Mouse (Mus musculus) embryonic facial prominence, embryonic 15.5 days (tissue): Measurements from ENCODE around the gene Carmil1. TPM values are rescaled to one million over a fixed set of nuclear protein-coding genes. Genes with fewer than 3 reads are reported as not detected.

Experiments
- ATAC-seq: fragments of 200-750 bp; cut with Nextera tagmentation; 2 replicates; pipeline ENCODE4 v1.8.0; 2017; ENCODE audit warnings: low read depth, moderate TSS enrichment; ENCODE audit not compliant: insufficient number of reproducible peaks, low FRiP score, low TSS enrichment
- H3K27ac ChIP-seq: fragments of 300-500 bp; sonication (generic); replicated peaks from 2 replicates; pipeline ENCODE4 v1.5.1; 2015; ENCODE audit warnings: mild to moderate bottlenecking, inconsistent platforms
- H3K27me3 ChIP-seq: fragments of 300-500 bp; sonication (generic); 2 replicates; pipeline ENCODE4 v1.6.1; 2015; ENCODE audit warnings: inconsistent platforms
- H3K36me3 ChIP-seq: fragments of 300-500 bp; sonication (generic); 2 replicates; pipeline ENCODE4 v1.6.1; 2015; ENCODE audit warnings: mild to moderate bottlenecking, inconsistent platforms
- H3K4me1 ChIP-seq: fragments of 300-500 bp; sonication (generic); 2 replicates; pipeline ENCODE4 v1.6.1; 2015; ENCODE audit warnings: inconsistent platforms
- H3K4me2 ChIP-seq: fragments of 300-500 bp; sonication (generic); replicated peaks from 2 replicates; pipeline ENCODE4 v1.6.1; 2015; ENCODE audit warnings: mild to moderate bottlenecking, inconsistent platforms
- H3K4me3 ChIP-seq: fragments of 300-500 bp; sonication (generic); replicated peaks from 2 replicates; pipeline ENCODE4 v1.5.1; 2015; ENCODE audit warnings: mild to moderate bottlenecking, inconsistent platforms
- H3K9ac ChIP-seq: fragments of 300-500 bp; sonication (generic); 2 replicates; pipeline ENCODE4 v1.6.1; 2015; ENCODE audit warnings: inconsistent platforms
- H3K9me3 ChIP-seq: fragments of 300-500 bp; sonication (generic); replicated peaks from 2 replicates; pipeline ENCODE4 v1.6.1; 2016; ENCODE audit warnings: inconsistent platforms
- whole genome bisulfite sequencing: fragments of 180-500 bp; shearing (Covaris S2); methylation state at CpG from one replicate; pipeline ENCODE4 v1.1.7; 2015; 5-methylcytosine and 5-hydroxymethylcytosine counted together
- polyA plus RNA-seq: library from polyadenylated mRNA; unstranded; fragments of >200 nt; fragmentation: Nextera tagmentation; extraction: Ambion mirVana; gene quantifications from 2 replicates; pipeline ENCODE4 v1.2.1, GENCODE M21; 2015

The Carmil1 gene
- polyA plus RNA-seq, 1 experiment from 2014 or later = 39.9 TPM

GRCm38 (mm10) chr13:24062770-24063169 lies 217.8 kb downstream of the Carmil1 start:
- Histone ChIP-seq H3K27ac (no peak overlapping the region), H3K36me3 (peaks cover 7% of the 10 kb centered on the region; the same call in 1 of the 2 replicates), H3K9me3 (no peaks in the 10 kb centered on the region), H3K4me3 (no peak overlapping the region), H3K27me3 (no peaks in the 10 kb centered on the region), H3K4me2 (no peak overlapping the region), H3K4me1 (peaks cover 5% of the 10 kb centered on the region; the same call in 1 of the 2 replicates), H3K9ac (no peak overlapping the region)
- 44% methylated on average over 4 of the region's 4 CpGs for WGBS
- ATAC-seq = no peak

GRCm38 (mm10) chr13:24055072-24055869 lies 225.3 kb downstream of the Carmil1 start:
- ATAC-seq = no peak
- Histone ChIP-seq H3K4me3 (no peak overlapping the region), H3K27ac (no peak overlapping the region), H3K27me3 (no peaks in the 10 kb centered on the region), H3K9me3 (no peaks in the 10 kb centered on the region), H3K9ac (no peak overlapping the region), H3K4me1 (no peaks in the 10 kb centered on the region), H3K36me3 (no peaks in the 10 kb centered on the region), H3K4me2 (no peak overlapping the region)
- 81% methylated on average over 5 of the region's 5 CpGs for WGBS

- Histone ChIP-seq H3K9me3 (no peaks in the 10 kb centered on the region), H3K36me3 (no peaks in the 10 kb centered on the region), H3K9ac (no peak overlapping the region), H3K4me3 (no peak overlapping the region), H3K4me2 (no peak overlapping the region), H3K27me3 (no peaks in the 10 kb centered on the region), H3K4me1 (peaks cover 7% of the 10 kb centered on the region; the same call in 1 of the 2 replicates), H3K27ac (no peak overlapping the region)
- no peak for ATAC-seq
- WGBS = 76% methylated on average over 2 of the region's 2 CpGs
Measured at GRCm38 (mm10) chr13:24051496-24051895, 229.1 kb downstream of the Carmil1 start.

DNA sequence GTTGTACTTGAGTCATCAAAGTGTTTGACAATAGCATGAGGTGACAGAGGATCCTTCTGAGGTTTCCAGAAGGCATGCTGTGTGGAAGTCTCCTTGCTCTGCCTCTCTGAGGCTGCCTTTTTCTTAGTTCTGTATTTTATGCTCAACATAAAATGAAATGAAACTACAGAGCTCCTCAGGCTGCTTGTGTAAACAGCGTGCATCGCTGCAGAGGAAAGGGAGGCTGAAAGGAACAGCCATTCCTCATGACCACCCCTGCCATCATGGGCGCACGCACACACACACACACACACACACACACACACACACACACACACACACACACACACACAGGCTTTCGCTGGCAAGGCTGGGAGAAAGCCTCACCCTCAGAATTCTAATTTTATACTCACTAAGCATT lies 230.3 kb downstream of the Carmil1 start:
- no peaks in the 10 kb centered on the region for H3K9me3 ChIP-seq
- H3K4me1 ChIP-seq = peaks cover 7% of the 10 kb centered on the region; the same call in 1 of the 2 replicates
- H3K4me3 ChIP-seq = no peak overlapping the region
- WGBS = 88% methylated on average over 5 of the region's 5 CpGs
- H3K27me3 ChIP-seq = no peaks in the 10 kb centered on the region
- H3K36me3 ChIP-seq = no peaks in the 10 kb centered on the region
- no peak overlapping the region for H3K27ac ChIP-seq
- no peak for ATAC-seq
- H3K9ac ChIP-seq = no peak overlapping the region
- no peak overlapping the region for H3K4me2 ChIP-seq

DNA sequence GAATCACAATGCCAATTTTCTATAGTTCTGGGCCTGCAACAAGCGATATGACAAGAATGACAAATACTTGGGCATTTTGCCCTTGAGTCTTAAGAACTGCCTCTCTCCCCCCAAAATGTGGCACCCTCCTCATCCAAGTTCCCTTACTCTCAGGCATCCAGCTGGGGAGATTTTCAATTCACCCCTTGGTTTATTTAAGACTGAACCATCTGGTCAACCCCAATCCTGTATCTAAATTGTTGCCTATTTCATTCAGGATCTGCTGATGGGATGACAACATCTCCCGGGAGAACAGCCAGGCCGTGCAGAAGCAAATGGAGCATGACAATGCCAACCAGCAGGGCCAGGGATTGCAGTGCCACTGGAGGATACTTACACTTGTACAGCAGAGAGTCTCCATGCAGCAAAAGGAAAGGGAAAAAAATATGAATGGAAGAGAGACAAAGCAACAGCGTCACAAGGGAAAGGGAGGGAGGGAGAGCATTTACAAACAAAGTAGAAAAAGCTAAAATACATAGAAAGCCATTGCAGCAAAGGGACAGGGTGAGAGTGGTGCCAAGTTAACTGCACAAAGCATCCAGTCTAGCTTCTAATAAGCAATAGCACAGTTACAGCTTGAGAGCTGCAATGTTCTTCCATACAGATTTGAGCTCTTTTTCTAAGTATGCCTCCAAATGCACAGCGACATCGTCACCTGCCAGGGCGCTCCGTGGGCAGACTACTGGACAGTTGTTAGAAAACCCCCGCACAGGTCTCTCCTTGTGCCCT lies 231.1 kb downstream of the Carmil1 start:
- 72% methylated on average over 9 of the region's 9 CpGs for WGBS
- ATAC-seq = 0 out of 2 replicates have a peak, but pooled peaks have one; percentile 43
- Histone ChIP-seq H3K4me3 (no peak overlapping the region), H3K4me2 (no peak overlapping the region), H3K9ac (no peak overlapping the region), H3K27me3 (no peaks in the 10 kb centered on the region), H3K36me3 (no peaks in the 10 kb centered on the region), H3K9me3 (no peaks in the 10 kb centered on the region), H3K4me1 (peaks cover 7% of the 10 kb centered on the region; the same call in 1 of the 2 replicates), H3K27ac (peak overlapping the region; percentile 17; the same call in 1 of the 2 replicates)

GRCm38 (mm10) chr13:24048611-24049010 lies 232.0 kb downstream of the Carmil1 start:
- Histone ChIP-seq H3K4me1 (peaks cover 7% of the 10 kb centered on the region; the same call in 1 of the 2 replicates), H3K9me3 (no peaks in the 10 kb centered on the region), H3K4me3 (no peak overlapping the region), H3K27ac (no peak overlapping the region), H3K27me3 (no peaks in the 10 kb centered on the region), H3K4me2 (no peak overlapping the region), H3K36me3 (peaks cover 6% of the 10 kb centered on the region; the same call in 1 of the 2 replicates), H3K9ac (no peak overlapping the region)
- WGBS = 65% methylated on average over 6 of the region's 6 CpGs
- ATAC-seq = no peak

DNA sequence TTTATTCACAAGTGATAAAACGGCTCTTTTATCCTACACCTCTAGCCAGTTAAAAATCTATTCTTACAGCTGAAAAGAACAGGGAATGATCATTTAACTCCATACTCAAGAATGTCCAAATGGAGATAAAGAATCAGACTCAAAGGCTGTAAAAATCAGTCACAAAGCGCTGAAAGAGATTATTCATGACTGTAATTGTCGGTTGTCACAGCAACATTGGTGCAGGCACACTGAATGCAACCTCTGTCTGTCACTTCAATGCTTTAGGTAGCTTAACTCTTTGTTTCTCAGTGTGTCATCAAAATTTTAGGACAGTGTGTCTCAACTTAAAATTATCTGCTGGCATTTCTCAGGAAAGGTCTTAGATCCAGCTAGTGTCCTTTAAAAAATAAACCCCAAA lies 235.3 kb downstream of the Carmil1 start:
- Histone ChIP-seq H3K36me3 (peaks cover 14% of the 10 kb centered on the region), H3K27me3 (no peaks in the 10 kb centered on the region), H3K4me1 (peaks cover 7% of the 10 kb centered on the region; the same call in 1 of the 2 replicates), H3K9me3 (no peaks in the 10 kb centered on the region), H3K4me2 (no peak overlapping the region), H3K4me3 (no peak overlapping the region), H3K27ac (no peak overlapping the region), H3K9ac (no peak overlapping the region)
- 70% methylated on average over 3 of the region's 3 CpGs for WGBS
- no peak for ATAC-seq

- H3K27me3 ChIP-seq = no peaks in the 10 kb centered on the region
- no peak overlapping the region for H3K4me3 ChIP-seq
- H3K4me2 ChIP-seq = no peak overlapping the region
- WGBS = 81% methylated on average over 7 of the region's 7 CpGs
- H3K27ac ChIP-seq = no peak overlapping the region
- no peaks in the 10 kb centered on the region for H3K9me3 ChIP-seq
- H3K36me3 ChIP-seq = peaks cover 17% of the 10 kb centered on the region
- H3K4me1 ChIP-seq = no peaks in the 10 kb centered on the region
- no peak for ATAC-seq
- H3K9ac ChIP-seq = no peak overlapping the region
Measured at GRCm38 (mm10) chr13:24040221-24040620, 240.4 kb downstream of the Carmil1 start.

DNA sequence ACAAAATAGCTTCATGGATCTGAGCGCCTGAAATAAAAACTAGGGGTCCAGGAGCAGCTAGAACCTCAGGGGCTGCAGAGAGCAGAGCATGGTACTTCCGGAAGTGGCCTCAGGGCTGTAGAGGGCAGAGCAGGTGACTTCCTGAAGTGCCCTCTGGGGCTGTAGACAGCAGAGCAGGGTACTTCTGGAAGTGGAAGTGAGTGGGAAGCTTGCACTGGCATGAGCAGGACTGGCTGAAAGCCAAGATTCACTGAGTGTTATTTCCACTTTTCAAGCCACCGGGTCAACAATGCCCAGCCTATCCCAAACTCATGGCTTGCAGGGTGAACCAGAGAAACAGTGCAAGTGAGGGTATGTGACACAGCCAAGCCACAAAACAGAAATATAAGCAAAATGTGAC lies 243.1 kb downstream of the Carmil1 start:
- no peak overlapping the region for H3K27ac ChIP-seq
- no peak overlapping the region for H3K9ac ChIP-seq
- no peaks in the 10 kb centered on the region for H3K4me1 ChIP-seq
- H3K27me3 ChIP-seq = no peaks in the 10 kb centered on the region
- no peak overlapping the region for H3K4me3 ChIP-seq
- no peak overlapping the region for H3K4me2 ChIP-seq
- WGBS = 73% methylated on average over 3 of the region's 3 CpGs
- H3K36me3 ChIP-seq = peaks cover 10% of the 10 kb centered on the region; the same call in 1 of the 2 replicates
- H3K9me3 ChIP-seq = no peaks in the 10 kb centered on the region
- ATAC-seq = no peak

DNA sequence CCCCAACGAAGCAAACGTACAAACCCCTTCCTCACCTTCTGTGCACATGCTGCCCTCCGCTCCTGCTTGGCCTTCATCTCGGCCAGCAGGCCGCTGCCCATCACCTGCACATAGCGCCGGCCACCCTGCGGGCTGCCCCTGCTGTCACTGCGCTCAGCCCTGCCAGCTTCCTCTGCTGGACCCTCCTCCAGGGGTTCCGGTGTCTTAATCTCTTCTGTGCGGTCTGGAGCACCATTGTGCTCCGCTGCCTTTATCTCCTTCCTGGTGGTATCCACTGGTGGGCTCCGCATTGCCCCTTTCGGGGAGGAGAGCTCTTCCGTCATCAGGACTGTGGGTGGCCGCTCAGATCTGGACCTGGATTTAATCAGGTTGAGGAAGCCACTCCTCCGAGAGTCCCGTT lies 244.4 kb downstream of the Carmil1 start:
- no peak overlapping the region for H3K9ac ChIP-seq
- no peak overlapping the region for H3K4me3 ChIP-seq
- H3K9me3 ChIP-seq = no peaks in the 10 kb centered on the region
- 76% methylated on average over 18 of the region's 18 CpGs for WGBS
- no peak for ATAC-seq
- H3K4me1 ChIP-seq = no peaks in the 10 kb centered on the region
- no peak overlapping the region for H3K27ac ChIP-seq
- H3K36me3 ChIP-seq = peaks cover 10% of the 10 kb centered on the region; the same call in 1 of the 2 replicates
- no peak overlapping the region for H3K4me2 ChIP-seq
- no peaks in the 10 kb centered on the region for H3K27me3 ChIP-seq
